Mouse (Mus musculus): ENCODE measurements around the gene Daam2.

Gene Daam2

DNA sequence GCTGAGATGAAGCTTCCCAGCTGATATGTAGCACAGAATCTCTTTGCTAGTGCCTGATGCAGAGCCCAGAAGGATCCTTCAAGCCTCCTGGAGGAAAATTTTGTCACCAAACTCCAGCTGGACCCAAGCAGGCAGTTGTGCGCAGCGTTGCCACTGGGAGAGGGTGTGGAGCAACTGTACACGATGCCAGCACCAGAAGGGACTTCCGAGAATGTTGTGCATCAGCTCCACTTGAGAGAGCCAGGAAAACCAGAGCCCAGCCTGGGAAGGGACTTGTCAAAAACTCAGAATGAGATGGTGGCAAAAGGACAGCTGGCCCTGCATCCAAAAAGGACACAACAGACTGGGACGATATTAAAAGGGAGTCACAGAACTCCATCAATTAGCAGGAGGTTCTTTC lies 32.5 kb downstream of the Daam2 start:
- DNase-seq (ENCODE audit: low spot score in 2 of 2), result no peak

DNA sequence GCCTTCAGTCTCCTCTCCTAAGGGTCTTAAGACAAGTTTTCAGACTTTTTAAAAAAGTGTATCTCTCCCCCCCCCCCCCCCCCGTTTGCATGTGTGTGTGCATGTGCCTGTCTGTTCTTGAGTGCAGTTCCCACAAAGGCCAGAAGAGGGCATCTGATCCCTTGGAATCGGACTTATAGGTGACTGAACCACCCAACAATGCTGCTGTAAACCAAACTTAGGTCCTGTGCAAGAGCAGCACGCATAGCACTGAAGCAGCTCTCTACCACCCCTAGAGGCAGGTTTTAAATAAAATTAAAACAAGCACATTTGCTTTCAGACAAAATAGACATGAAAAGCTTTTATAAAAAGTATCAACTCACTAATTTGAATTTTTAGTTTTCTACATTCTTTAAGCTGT lies 33.9 kb downstream of the Daam2 start:
- DNase-seq (ENCODE audit: low spot score in 2 of 2), result peak in 1 of 2 experiments; percentile 54

DNA sequence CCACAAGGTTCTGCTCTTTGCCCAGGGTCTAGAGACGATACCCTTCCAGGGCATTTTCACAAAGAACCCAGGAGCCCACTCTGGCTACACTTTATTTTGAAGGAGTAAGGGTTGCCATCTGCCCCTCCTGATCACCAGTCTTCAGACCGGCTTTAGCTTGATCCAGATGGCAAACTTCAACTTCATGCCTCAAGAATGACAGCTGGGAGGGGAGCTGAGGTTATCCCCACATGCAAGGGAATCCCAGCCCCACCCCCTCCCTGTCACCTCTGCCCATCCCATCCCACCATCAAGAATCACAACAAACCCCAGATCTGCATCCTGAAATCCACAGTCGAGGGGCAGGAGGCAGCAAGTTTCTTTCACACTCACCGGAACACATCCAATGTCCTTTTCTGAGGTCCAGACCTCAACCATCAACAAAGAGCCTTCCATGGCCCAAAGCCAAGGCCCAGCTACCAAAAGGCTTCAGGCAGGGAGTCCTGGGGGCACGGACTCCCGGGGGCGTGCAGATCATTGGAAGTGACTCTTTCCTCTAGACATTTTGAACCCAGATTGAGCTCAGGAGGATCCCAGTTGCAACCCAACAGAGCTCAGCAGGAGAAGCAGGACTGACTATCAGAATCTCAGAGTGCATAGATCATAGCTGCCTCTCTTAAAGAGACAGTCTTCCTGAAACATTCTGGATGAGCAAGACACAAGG lies 35.5 kb downstream of the Daam2 start:
- DNase-seq (ENCODE audit: low spot score in 2 of 2), result no peak

DNA sequence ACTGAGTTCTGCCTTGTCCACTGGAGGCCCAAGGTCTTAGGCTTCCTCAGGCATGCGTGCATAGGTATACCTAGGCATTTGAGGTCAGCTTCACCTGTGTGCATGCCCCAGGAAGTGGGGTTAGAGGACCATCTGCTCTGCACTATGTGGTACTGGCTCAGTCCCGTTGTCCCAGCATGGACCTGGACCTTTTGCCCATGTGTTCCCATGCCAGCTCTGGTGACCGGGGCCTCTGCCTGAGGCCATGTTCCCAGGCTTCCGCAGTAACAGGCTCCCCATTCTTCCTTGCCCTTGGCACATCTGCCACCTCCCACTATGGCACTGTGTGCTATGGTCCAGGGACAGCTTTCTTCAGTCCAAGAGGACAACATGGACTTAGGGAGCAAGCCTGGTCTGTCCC lies 36.1 kb downstream of the Daam2 start:
- DNase-seq (ENCODE audit: low spot score in 2 of 2), result no peak

DNA sequence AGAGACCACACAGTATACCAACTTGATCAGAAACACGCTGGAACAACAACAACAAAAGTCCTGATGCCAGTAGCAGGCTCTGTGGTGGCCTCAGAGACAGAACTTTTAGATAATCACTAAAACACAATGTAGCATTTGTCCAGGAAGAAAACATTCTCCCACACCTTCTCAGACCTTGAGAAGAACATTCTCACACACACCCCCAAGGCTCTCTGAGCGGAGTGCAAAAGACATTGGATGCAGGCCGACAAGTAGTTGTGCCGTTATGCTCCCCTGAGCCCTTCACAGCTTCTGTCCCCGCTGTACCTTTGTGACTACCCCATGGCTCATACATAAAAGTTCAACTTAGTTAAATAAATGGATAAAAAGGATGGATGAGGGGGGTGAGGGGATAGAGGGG lies 37.6 kb downstream of the Daam2 start:
- no peak for DNase-seq (ENCODE audit: low spot score in 2 of 2)

DNA sequence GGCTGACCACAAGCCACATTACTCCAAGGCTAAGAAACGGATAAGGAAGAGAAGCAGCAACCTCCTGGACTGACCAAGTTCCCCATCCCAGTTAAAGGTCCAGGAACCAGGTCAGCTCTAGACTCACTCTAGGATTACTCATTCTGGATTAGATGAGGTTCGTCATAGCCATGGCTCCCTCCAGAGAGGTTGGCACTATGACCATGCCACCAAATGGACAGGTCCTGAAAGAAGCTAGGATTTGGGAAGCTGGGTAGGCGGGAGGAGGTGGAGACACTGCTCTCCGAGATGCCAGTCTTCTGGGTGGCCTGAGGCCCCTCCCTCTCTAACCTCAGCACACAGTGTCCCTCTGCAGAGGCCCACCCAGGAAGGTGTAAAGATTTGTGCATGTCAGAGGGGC lies 38.2 kb downstream of the Daam2 start:
- DNase-seq (ENCODE audit: low spot score in 2 of 2), result no peak

DNA sequence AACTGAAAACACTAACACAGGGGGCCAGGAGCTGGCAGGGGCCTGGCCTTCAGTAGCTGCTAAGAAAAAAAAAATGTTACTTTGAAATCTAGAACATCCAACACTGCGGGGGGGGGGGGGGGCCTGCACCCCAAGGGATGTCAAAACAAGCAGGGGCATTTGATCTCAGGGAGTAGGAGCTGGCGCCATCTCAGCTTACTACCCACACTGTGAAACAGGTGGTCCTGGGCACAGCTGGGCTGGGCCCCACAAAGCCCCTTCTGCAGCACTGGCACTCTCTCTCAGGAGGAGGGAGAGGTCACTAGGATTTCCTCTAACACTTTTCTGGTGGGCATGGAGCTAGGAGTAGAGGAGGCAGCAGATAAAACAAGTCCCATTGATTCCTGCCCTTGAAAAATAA lies 39.6 kb downstream of the Daam2 start:
- no peak for DNase-seq (ENCODE audit: low spot score in 2 of 2)

DNA sequence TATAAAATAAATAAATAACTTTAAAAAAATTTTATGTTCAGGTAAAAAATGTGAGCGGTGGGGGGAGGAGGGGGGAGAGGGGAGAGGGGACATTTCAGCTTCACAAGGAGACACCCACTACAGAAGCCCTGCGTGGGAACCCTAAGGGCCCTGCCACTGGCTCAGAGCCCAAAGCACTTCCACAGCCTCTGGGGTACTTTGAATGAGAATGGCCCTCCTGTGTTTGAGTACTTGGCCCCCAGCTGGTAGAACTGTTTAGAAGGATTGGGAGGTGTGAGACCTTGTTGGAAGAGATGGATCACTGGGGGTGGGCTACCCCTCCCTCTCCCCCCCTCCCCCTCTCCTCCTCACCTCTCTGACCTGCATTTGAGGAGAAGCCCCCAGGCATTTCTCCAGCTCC lies 41.7 kb downstream of the Daam2 start:
- no peak for DNase-seq (ENCODE audit: low spot score in 2 of 2)

DNA sequence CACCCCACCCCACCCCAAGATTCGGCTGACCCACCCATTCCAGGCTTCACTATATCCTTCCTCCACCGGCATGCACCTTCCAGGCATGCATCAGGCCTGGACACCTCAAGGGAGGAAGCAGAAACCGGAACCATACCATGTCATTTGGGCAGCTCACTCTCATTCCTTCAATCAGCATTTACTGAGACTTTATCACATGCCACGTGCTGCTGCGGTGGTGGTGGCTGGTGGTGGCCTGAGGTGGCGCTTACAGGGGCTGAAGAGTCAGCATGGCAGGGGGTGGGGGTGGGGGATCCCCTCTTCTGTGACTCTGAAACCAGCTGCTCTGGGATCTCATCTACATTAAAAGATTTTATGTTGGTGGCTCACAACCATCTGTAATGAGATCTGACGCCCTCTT lies 42.1 kb downstream of the Daam2 start:
- no peak for DNase-seq (ENCODE audit: low spot score in 2 of 2)

DNA sequence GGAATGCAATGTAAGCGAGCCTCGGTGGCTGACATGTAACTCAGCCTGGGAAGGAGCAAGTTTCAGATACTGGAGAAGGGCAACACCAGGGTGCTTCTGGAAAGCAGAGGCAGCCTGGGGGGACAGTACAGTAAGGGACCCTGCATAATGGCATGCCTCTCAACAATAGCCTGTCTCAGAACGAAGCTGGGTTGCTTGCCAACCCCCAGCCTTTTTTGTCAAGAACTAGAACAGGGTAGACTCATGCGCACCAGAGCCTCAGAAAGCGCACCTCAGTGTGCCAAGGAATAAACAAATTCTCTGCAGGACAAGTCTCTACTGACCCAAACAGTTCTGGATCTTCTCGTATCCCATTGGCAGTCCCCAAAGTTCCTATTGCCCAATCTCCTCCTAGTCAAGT lies 43.5 kb downstream of the Daam2 start:
- DNase-seq (ENCODE audit: low spot score in 2 of 2), result no peak

DNA sequence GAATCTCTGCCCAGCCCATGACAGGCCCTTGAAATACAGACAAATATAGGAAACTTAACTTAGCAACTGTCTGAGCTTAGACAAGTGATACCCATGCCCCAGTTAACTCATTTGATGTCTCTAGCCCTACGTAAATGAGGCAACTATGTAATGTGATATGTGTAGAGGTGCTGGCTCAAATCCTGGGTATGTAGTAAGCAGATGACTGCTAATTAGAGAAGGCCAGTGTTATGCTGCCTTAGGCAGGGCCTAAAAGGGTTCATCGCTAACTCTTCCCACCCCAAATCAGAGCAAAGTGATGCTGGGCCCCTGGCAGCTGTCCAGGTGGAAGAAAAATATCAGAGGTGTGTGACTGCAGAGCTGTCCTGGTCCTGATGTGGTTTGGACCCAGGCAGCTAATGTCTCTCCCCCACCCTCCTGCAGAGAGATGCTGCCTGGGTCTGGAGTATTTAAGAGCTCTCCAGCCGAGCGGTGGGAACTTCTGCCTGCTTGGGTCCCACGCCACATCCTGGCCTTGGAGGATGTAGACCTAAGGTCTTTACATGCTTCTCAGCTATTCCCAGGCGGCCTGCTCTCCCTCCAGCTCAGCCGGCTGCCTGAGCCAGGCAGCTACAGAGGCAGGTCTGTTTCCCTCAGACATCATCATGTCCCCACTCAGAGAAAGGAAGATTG lies 44.4 kb downstream of the Daam2 start:
- no peak for DNase-seq (ENCODE audit: low spot score in 2 of 2)

DNA sequence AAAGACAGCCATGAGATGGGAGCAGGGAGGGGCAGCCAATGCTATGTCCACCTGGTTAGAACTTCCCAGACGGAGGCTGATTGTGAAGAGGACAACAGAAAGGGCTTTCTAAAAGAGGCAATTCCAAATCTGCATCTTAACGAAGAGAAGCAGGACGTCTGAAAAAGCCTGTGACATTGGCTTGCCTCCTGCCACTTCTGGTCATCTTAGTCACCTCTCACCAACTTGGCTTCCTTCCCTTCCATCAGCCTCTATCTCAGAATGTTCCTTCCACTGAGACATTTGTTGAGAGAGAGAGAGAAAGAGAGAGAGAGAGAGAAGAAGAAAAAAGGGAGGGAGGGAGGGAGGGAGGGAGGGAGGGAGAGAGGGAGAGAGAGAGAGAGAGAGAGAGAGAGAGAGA lies 47.1 kb downstream of the Daam2 start:
- no peak for DNase-seq (ENCODE audit: low spot score in 2 of 2)

DNA sequence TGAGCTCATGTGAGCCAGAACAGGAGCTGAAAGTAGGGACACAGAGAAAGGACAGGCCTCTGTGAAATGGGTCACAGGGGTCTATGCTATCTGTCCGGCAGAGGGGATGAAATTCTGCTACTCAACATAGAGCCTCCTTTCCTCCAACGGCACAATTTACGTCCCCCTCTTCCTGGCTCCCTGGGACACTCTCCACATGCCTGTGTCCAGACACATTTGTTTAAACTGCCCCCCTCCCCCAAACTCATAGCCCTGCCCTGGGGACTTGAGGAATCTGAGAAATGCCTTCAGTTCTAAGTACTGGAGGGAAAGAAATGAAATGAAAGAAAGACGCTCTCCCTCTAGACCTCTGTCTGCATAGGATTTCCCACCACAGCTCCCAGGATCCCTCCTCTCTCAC lies 48.5 kb downstream of the Daam2 start:
- no peak for DNase-seq (ENCODE audit: low spot score in 2 of 2)

DNA sequence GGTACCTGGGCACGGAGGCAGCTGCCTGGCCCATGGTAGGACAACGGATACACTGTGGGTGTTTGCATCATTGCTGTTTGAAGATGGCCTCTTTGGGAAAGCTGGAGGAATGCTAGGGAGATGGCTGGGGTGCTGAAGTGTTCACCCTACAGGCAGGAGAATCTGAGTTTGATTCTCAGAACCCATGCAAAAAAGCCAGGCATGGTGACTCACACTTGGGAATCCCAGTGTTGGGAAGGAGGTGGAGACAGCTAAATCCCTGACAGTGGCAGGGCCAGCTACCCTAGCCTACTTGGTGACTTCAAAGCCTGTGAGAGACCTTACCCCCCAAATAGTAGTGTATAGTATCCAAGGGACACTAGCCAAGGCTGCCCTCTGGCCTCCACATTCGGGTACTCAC lies 49.0 kb downstream of the Daam2 start:
- DNase-seq (ENCODE audit: low spot score in 2 of 2), result no peak

DNA sequence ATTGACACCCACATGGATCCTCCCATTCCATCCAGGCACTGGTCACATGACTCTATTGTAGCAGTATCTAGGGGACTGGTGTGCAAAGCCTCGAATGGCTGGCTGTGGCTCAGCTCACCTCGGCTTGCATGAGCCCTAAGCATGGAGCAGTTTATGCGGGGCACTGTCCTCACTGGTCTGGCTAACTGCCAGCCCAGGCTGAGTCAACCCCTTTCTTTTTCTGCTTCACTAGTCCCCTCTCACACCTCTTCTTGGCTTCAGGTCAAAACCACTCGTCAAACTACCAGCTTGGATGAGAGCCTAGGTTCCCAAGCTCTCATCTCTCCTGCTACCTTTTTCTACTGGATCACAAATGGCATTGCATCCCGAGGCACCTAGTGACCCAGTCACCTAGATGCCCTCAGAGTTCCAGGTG lies 51.5 kb downstream of the Daam2 start:
- DNase-seq (ENCODE audit: low spot score in 2 of 2), result no peak

DNA sequence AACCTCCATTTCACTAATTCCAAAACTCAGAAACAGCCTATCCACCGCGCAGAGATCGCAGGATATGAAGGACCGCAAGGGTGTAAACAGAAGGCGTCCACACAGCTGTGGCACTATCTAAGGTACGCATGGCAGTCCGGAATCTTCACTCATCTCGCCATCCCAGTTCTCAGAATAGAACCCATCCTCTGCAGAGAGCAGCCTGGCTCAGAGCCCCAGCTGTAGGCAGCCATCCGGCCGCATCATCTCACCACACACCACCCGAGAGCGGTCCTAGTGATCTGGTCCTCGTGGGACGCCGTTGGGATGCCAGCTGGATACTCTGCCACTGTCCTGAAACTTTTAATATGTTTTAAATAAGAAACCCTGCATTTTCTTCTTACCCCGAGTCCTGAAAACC lies 54.7 kb downstream of the Daam2 start:
- DNase-seq (ENCODE audit: low spot score in 2 of 2), result no peak

DNA sequence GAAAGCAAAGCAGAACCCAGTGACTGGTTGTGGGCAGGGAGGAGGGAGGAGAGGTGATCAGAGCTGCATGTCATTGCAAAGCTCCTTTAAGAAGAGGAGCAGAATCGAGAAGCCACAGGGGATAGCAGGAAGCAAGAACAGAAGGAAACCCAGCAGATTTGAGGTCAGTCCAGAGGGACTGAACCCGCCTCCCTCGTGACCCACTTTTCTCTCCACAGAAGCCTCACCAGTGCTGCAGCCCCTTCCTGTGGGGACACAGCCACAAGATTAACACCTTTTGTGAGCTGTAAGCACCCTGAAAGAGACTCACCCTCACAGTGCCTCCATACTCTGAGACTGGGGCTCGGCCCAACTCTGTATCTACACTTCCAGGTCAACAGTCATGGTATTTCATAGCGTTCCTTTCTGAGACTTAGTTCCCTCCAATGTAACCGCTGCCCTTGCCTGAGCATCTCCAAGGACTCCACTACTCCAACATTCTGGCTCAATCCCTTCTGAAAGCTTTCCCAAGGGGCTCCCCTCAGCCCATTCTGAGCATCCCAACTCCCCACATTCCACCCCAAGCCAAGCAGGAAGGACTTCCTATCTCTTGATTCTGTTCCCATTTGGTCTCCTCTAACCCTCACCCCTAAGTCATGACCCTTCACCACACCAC lies 60.8 kb downstream of the Daam2 start:
- no peak for DNase-seq (ENCODE audit: low spot score in 2 of 2)

DNA sequence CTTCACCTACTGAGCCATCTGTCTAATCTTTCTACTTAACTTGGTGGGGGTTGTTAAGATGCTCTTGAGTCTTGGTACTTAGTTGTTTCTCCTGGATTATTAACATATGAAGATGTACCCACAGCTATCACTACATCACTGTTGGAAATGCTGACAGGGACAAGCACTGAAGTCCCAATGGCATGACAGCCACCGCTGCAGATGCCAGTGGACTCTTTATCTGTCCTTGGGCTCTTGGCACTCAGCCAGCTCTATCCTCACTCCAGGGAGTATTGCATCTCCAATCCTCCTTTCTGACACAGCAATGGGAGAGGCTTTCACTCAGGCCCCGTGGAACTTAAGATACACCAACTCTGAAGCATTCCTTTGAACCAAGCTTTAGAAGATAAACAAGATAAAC lies 63.9 kb downstream of the Daam2 start:
- no peak for DNase-seq (ENCODE audit: low spot score in 2 of 2)

DNA sequence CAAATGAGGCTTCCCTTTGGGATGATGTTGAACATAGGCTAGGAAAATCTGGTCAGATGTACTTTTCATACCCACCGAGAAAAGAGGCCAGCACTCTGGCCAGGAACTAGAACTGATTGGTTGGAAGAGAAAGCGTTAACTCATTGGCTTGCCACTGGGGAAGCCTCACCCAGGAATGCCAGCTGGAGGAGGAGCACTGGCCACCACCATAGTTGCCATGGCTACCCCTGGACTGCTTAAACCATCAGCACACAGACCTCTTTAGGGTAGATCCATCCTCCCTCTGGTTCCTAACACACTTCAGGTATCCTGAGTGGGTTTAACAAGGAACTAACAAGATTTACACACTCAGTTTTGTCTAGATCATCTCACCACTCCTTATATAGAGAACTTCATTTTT lies 64.5 kb downstream of the Daam2 start:
- DNase-seq (ENCODE audit: low spot score in 2 of 2), result no peak

DNA sequence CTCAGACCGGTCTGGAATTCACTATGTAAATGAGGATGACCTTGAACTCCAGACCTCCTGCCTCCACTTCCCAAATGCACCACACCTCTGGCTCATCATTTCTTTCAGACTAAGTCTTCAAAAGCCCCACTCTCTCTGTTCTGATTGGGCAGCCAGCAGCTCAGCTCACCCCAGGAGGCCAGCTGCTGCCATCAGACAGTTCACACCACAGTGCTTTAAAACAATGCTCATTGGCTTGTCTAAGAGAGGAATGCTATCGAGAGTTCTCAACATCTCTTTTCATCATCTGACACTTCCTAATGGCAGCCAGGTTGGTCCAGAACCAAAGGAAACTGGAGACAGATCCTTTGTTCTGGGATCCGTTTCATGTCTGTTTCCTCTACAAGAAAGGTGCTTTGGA lies 66.0 kb downstream of the Daam2 start:
- no peak for DNase-seq (ENCODE audit: low spot score in 2 of 2)

DNA sequence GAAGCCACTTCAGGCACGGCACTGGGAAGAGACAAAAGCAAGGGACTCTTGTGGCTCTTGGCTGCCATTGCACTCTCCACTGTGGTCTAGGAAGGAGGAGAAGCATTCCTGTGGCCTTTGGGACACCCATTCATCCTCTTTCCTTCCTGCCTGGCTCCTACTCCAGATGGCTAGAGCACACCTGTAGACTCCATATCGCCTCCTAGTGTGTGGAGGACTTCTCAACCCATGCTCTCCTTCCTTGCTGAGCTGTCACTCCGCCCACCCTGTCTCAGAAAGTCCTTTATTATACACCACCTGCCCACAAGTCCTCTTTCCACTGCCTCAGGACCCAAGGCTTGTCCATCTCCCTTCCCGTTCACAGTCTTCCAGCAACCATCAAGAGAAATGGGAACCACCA lies 70.9 kb downstream of the Daam2 start:
- no peak for DNase-seq (ENCODE audit: low spot score in 2 of 2)

DNA sequence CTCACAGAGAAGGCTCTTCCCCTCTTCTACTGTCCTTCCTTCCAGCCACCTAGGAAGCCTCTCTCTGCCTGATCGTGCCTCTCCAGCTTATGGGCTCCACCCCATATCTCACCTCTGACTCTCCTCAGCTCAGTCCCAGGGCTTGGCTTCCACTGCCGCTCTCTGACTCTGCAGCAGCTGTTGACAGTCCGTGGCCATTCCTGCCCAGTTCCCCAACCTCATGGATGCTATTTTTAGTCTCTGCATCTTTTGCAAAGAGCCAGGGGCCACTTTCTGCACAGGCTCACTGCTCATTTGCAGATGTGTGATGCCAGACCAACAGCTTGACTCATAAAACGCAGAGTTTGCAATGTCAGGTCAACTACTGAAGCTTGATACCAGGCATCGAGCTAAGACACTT lies 75.0 kb downstream of the Daam2 start:
- no peak for DNase-seq (ENCODE audit: low spot score in 2 of 2)

DNA sequence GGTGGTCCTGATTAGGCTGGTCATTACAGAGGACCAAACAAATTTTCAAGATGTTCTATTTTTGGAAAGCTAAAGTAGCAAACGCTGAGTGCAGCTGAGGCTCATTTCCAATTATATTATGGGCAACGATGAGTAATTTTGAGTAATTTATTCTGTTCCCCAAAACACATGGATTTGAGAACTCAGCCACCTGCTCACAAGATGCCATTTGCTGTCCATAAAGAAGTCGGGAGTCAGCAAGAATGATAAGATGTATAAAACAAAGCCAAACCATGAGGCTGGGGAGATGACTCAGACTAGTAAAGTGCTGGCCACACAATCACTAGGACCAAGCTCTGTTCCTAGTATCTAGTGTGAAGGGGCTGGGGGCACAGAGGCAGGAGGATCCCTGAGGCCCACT lies 79.7 kb downstream of the Daam2 start:
- DNase-seq (ENCODE audit: low spot score in 2 of 2), result no peak

All from frontal cortex, postnatal 25 days (tissue).